ENCODE assay signal across 21 mouse cellular contexts in genomic region chr1:90688086-90688485, GRCm38 (mm10).
"Had no signal": no experiment of that assay in that cellular context is flagged by ENCODE, and none has a peak within 500 bp of the region (broad histone marks: within the 10 kb centered on the region; RNA-seq: fewer than 3 reads in every experiment).

No protein-coding gene starts in this region.

- H3K4me1 ChIP-seq: liver, embryonic 13.5 days; megakaryocyte, embryonic 14.5 days; midbrain, embryonic 10.5 days; neural tube, embryonic 12.5 days; neural tube, embryonic 15.5 days had no signal

- H3K4me3 ChIP-seq: layer of hippocampus, adult 2 months; limb, embryonic 13.5 days; liver, embryonic 13.5 days; megakaryocyte, embryonic 14.5 days; midbrain, embryonic 10.5 days; neural tube, embryonic 12.5 days; neural tube, embryonic 15.5 days had no signal

- H3K36me3 ChIP-seq: limb, embryonic 13.5 days; liver, embryonic 13.5 days; midbrain, embryonic 10.5 days; neural tube, embryonic 12.5 days; neural tube, embryonic 15.5 days had no signal

- H3K9me3 ChIP-seq: liver, embryonic 13.5 days; megakaryocyte, embryonic 14.5 days; midbrain, embryonic 10.5 days; neural tube, embryonic 12.5 days; neural tube, embryonic 15.5 days had no signal

- H3K4me2 ChIP-seq: limb, embryonic 13.5 days; liver, embryonic 13.5 days; lung, embryonic 14.5 days; neural tube, embryonic 12.5 days; neural tube, embryonic 15.5 days had no signal

- ATAC-seq: intestine, postnatal 0 days had no signal

- DNase-seq: kidney, adult 2 months; kidney, postnatal 25 days; layer of hippocampus, adult 9-11 months; liver, embryonic 13.5 days; lung, embryonic 14.5 days; lung, postnatal 14 days; midbrain, embryonic 14.5 days; right cerebral cortex, postnatal 14 days; right cerebral cortex, postnatal 4 days; thymus, adult 2 months; thymus, postnatal 14 days; thymus, postnatal 4 days had no signal

- H3K27ac ChIP-seq: kidney, postnatal 0 days; layer of hippocampus, adult 2 months; limb, embryonic 13.5 days; liver, embryonic 13.5 days; midbrain, embryonic 10.5 days; neural tube, embryonic 12.5 days; neural tube, embryonic 15.5 days; stomach, postnatal 0 days had no signal

- H3K9ac ChIP-seq: limb, embryonic 13.5 days; liver, embryonic 13.5 days; lung, embryonic 14.5 days; neural tube, embryonic 12.5 days; neural tube, embryonic 15.5 days had no signal

- H3K27me3 ChIP-seq: limb, embryonic 13.5 days; liver, embryonic 13.5 days; megakaryocyte, embryonic 14.5 days; neural tube, embryonic 12.5 days; neural tube, embryonic 15.5 days had no signal
